Mouse (Mus musculus) erythroblast, embryonic 14.5 days (primary cell): Measurements from ENCODE around the gene Dcaf15.

Experiments used
- GATA1 ChIP-seq: IDR thresholded peaks from 2 replicates; pipeline ENCODE4 v1.6.1; 2012; ENCODE audit warnings: low read length, inconsistent platforms, mixed read lengths
- TAL1 ChIP-seq: IDR thresholded peaks from 3 replicates; pipeline ENCODE4 v1.6.1; 2012; ENCODE audit warnings: low read length, inconsistent platforms, mixed read lengths

DNA sequence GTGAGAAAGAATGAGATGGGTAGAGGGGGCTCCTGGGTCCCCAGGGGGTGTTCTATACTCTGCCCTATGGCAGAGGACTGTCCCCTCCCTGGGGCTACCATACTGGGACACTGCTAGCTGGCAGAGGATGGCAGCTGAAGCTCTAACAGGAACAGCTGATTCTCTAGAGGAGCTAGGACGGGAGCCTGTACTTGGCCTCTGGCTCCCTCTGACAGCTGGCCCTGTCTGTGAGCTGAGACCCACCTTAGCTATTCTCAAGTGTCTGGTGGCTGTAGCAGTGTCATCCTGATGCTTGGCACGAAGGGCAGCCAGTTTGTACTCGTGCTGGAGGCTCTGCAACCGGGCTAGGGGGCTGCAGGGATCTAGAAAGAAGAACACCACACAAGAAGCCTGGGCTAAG is 36.3 kb upstream of the Dcaf15 start:
- TF ChIP-seq GATA1 (no peak), TAL1 (no peak)
